Mouse (Mus musculus): ENCODE measurements at regions not wholly inside any gene's neighbourhood (a gene's known extent, or its start where the extent isn't known, plus 50 kb on each side); places are given as distances from the start of the nearest gene placed in this dataset.

- DNase-seq = no peak
Measured at GRCm38 (mm10) chr5:141054991-141055390, 54.6 kb upstream of the Card11 start.

- no peak for DNase-seq
Measured at GRCm38 (mm10) chr5:141055596-141056343, 55.4 kb upstream of the Card11 start.

GRCm38 (mm10) chr5:141058141-141058540 lies 57.8 kb upstream of the Card11 start:
- no peak for DNase-seq

GRCm38 (mm10) chr5:141058863-141059262 lies 58.5 kb upstream of the Card11 start:
- DNase-seq = no peak

GRCm38 (mm10) chr5:141062144-141062543 lies 61.8 kb upstream of the Card11 start:
- DNase-seq = no peak

- peak in 1 of 2 experiments; percentile 20 for DNase-seq
Measured at GRCm38 (mm10) chr5:141067561-141067960, 67.2 kb upstream of the Card11 start.

- no peak for DNase-seq
Measured at GRCm38 (mm10) chr5:141074457-141074856, 74.1 kb upstream of the Card11 start.

GRCm38 (mm10) chr5:141076158-141076557 lies 75.8 kb upstream of the Card11 start:
- DNase-seq = no peak

- DNase-seq = no peak
Measured at GRCm38 (mm10) chr5:141076942-141077341, 76.6 kb upstream of the Card11 start.

- no peak for DNase-seq
Measured at GRCm38 (mm10) chr5:141080896-141081295, 80.5 kb upstream of the Card11 start.

- no peak for DNase-seq
Measured at GRCm38 (mm10) chr5:141084056-141084730, 83.8 kb upstream of the Card11 start.

GRCm38 (mm10) chr5:141084746-141085145 lies 84.4 kb upstream of the Card11 start:
- DNase-seq = no peak

- no peak for DNase-seq
Measured at GRCm38 (mm10) chr5:141091676-141092075, 91.3 kb upstream of the Card11 start.

GRCm38 (mm10) chr5:141093641-141094040 lies 93.3 kb upstream of the Card11 start:
- peak; percentile 42 to 66 for DNase-seq

GRCm38 (mm10) chr5:141097878-141098277 lies 97.5 kb upstream of the Card11 start:
- no peak for DNase-seq

- DNase-seq = no peak
Measured at GRCm38 (mm10) chr5:141111666-141112065, 111.3 kb upstream of the Card11 start.

- DNase-seq = no peak
Measured at GRCm38 (mm10) chr5:141115273-141115904, 115.0 kb upstream of the Card11 start.

- DNase-seq = no peak
Measured at GRCm38 (mm10) chr5:141115963-141116362, 115.6 kb upstream of the Card11 start.

GRCm38 (mm10) chr5:141125870-141126269 lies 115.4 kb upstream of the Sdk1 start:
- DNase-seq = no peak

- no peak for DNase-seq
Measured at GRCm38 (mm10) chr5:141126536-141126935, 114.8 kb upstream of the Sdk1 start.

GRCm38 (mm10) chr5:141131036-141131435 lies 110.3 kb upstream of the Sdk1 start:
- no peak for DNase-seq

- DNase-seq = no peak
Measured at GRCm38 (mm10) chr5:141131906-141132305, 109.4 kb upstream of the Sdk1 start.

- no peak for DNase-seq
Measured at GRCm38 (mm10) chr5:141136239-141136638, 105.1 kb upstream of the Sdk1 start.

- DNase-seq = no peak
Measured at GRCm38 (mm10) chr5:141137716-141138115, 103.6 kb upstream of the Sdk1 start.
